Mouse (Mus musculus): ENCODE results near the gene BC107364.

The BC107364 gene

DNA sequence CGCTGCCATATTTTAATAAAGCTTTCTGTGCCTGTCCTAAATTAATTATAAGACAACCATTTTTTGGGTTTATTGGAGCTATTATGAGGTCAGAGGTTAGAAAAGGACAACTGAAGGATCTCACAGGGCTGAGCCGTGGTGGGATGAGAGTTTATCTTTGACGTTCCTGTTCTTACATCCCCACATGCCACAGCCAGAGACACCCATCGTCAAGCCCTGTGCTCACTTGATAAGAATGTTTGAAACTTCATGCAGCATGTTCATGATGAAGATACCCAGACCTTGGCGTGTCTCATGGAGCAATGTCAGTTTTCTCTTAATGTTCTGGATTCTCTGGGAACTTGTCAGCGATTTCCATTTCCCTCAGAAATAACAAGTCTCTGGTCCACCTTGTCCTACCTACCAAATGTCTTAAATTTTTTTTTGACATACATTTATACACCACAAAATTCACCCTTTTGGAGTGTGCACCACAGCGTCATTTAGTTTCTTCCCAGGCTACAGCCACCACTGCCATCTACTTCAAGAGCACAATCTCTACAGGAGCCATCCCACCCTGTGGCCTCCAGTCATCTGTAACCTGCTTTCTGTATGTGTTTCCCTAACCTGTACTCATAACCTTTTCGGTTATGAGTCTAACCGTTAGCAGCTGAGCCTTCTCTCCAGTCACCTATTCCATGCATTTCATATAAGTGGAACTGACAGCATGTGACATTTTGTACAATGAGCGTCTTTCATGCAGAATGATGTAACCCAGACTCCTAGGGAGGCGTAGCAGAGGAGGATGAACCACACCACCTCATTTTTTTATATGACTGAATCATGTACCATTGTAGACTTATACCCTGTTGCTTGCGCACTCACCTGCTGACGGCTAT is 22.9 kb downstream of the BC107364 start:
- ChIA-PET POLR2A (interaction anchor here in 3 of 4 experiments (0.6 to 12.6 kb wide), 17 partner anchors 7 to 169 kb away, joined by 3 to 149 read pairs (median 6); partner anchors contain the start of genes Hist2h2bb (in 2 of the 3) and Hist2h4 (in 1 of the 3)), CTCF (interaction anchor here in 3 of 4 experiments (0.6 to 3.9 kb wide), 5 partner anchors 11 to 151 kb away, joined by 4 to 13 read pairs (median 7); no protein-coding TSS in a partner anchor)

DNA sequence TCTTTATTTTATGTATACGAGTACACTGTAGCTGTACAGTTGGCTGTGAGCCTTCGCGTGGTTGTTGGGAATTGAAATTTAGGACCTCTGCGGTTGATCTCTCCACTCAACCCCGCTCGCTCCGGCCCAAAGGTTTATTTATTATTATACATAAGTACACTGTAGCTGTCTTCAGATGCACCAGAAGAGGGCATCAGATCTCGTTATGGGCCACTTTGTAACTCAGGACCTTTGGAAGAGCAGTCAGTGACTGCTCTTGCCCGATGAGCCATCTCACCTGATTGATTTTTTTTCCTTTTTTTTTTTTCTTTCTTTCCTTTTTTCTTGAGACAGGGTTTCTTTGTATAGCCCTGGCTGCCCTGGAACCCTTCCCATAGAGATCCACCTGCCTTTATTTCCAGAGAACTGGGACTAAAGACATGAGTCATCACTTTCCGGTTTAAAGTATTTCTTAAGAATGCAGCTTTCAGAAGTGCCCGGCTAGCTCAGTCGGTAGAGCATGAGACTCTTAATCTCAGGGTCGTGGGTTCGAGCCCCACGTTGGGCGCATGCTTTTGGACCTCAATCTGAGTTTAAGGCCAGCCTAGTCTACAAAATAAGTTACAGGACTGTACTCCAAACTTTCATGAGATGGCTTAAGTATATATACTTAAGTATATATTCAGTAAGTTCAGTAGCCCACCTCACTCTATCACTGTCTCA is 24.2 kb downstream of the BC107364 start:
- ChIA-PET POLR2A (interaction anchor here (0.6 to 12.6 kb wide), 34 partner anchors 7 to 269 kb away, joined by 3 to 149 read pairs (median 4); partner anchors contain the start of genes Hist2h2bb (in 2 of the 4), Hist2h4 (in 2 of the 4) and Gm16253 (in 1 of the 4)), CTCF (interaction anchor here (0.6 to 3.9 kb wide), 17 partner anchors 9 to 338 kb away, joined by 3 to 13 read pairs (median 4); partner anchors contain the start of gene Lix1l (in 1 of the 4))

DNA sequence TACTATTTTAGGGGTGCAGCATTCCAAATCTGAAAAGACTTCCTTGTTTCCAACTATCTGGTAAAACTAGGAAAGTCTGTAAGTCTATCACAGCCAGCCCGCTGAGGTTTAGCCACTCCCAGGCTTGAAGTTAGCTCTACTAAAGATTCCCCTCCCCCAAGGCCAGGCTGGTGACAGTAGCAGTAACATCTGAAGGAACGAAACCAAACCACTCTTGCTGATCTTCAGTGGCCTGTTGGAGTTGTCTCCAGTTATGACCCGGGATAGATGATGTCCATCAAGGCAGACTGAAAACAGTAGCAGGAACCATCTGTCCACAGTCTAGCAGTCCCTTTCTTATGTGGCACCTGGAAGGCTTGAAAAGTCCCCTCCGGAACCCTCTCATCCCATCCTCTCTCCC is 24.8 kb downstream of the BC107364 start:
- ChIA-PET POLR2A (interaction anchor here (0.6 to 12.6 kb wide), 26 partner anchors 8 to 165 kb away, joined by 3 to 149 read pairs (median 5); partner anchors contain the start of genes Hist2h2bb (in 2 of the 4), Hist2h4 (in 2 of the 4) and Gm16253 (in 1 of the 4)), CTCF (interaction anchor here in 3 of 4 experiments (0.6 to 3.9 kb wide), 12 partner anchors 9 to 335 kb away, joined by 3 to 13 read pairs (median 4); no protein-coding TSS in a partner anchor)

DNA sequence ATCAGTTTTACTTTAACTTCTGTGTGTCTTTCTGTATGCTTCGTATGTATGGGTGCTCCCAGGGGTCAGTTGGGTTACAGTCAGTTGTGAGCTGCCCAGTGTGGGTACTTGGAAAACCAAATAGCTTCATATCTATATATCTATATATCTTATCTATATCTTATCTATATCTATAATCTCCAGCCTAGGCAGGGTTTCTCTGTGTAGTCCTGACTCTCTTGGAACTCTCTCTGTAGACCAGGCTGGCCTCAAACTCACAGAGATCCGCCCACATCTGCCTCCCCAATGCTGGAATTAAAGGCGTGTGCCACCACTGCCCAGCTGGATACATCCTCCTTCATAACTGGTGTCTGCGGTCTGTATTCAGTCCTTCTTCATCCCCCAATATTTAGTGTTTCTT is 25.8 kb downstream of the BC107364 start:
- CTCF ChIA-PET, result interaction anchor here in 1 of 4 experiments (0.5 to 0.6 kb wide), 2 partner anchors 14 to 168 kb away, joined by 3 to 4 read pairs; partner anchors contain the start of gene Polr3gl
- POLR2A ChIA-PET, result interaction anchor here in 3 of 4 experiments (0.9 to 12.6 kb wide), 9 partner anchors 9 to 148 kb away, joined by 3 to 147 read pairs (median 3); no protein-coding TSS in a partner anchor

DNA sequence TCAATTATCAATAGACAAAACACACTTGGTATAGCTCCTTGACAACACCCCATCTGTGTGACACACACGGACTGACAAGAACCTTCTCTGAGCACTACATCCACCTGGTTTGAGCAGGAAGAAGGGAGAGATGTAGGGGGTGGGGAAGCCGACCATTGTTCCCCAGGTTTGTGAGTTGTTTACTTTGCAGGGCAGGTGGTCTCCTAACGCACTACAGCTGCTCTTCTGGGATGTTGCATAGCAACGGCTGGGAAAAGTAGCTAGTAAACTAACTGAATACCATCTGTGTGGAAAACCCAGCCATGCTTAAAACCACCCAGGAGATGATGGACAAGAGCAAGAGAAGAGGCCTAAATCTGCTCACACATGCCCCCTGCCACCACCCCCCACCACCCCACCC is 27.7 kb downstream of the BC107364 start:
- CTCF ChIA-PET, result interaction anchor here in 1 of 4 experiments (0.7 kb wide), 1 partner anchor 16 kb away, joined by 5 read pairs; no protein-coding TSS in a partner anchor

DNA sequence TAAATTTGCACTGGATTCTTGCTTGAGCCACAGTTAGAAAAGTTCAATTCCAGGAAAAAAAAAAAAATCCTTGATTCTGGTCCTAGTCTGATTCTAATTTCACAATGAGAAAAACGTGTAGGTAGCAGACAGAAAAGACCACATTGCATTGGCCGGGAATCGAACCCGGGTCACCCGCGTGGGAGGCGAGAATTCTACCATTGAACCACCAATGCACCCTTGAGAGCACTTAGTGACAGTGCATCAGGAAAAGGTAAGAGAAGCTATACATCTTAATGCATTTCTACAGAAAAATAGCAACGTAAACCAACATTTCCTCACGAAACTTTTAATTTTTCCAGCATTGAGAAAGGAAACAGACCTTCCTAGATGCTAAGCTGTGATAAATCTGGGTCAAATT is 28.2 kb downstream of the BC107364 start:
- ChIA-PET POLR2A (interaction anchor here in 3 of 4 experiments (0.6 to 12.6 kb wide), 22 partner anchors 7 to 1413 kb away, joined by 3 to 147 read pairs (median 4); partner anchors contain the start of gene Hist2h4 (in 1 of the 3)), CTCF (interaction anchor here in 2 of 4 experiments (0.6 to 0.7 kb wide), 2 partner anchors 16 to 102 kb away, joined by 4 to 5 read pairs; no protein-coding TSS in a partner anchor)

More for the DNA sequence above, 27.7 kb downstream of the BC107364 start:
- POLR2A ChIA-PET, result interaction anchor here in 3 of 4 experiments (0.6 to 12.6 kb wide), 21 partner anchors 8 to 162 kb away, joined by 3 to 147 read pairs (median 3); partner anchors contain the start of gene Hist2h4 (in 1 of the 3)

DNA sequence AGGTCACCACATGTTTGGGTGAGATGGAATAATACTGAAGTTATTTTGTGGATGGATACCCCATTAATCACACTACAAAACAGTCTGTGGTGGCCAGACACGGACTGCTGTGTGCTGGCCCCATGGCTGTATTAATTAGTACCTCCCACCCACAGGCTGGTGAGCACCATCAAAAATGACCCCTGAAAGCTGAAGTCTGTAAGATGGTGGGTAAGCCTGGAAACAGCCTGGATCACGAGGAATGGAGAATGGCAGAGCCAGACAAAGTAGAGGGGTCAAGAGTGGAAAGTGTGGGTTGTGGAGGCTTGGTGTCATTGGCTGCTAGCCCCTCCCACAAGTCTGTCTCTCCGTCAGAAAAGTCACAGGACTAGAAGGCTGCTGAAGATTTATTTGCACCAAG is 31.3 kb downstream of the BC107364 start:
- ChIA-PET POLR2A (interaction anchor here in 2 of 4 experiments (0.9 to 9.1 kb wide), 6 partner anchors 7 to 200 kb away, joined by 3 to 149 read pairs (median 8); partner anchors contain the start of genes Hist2h2ab (in 1 of the 2), Hist2h2ac (in 1 of the 2) and Hist2h2be (in 1 of the 2)), CTCF (no interaction called here)

DNA sequence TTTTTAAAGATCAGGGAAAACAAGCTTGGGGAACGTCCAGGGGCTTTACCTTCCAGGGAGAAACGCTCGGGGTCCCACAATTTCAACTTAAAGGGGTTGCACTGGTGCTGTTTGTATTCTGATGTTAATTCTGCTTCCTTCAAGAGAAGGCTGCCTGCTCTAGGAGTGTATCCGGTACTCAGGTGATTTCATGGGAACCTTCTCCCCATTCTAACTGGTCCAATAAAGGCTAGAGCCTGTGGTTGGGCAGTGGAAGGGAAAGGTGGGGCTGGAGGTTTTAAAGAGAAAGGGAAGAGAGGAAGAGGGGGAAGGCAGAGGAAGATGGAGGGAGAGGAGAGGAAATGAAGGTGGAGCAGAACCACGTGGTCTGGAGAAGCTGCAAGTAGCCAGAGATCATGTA is 33.2 kb downstream of the BC107364 start:
- POLR2A ChIA-PET, result interaction anchor here in 3 of 4 experiments (0.7 to 9.1 kb wide), 19 partner anchors 9 to 157 kb away, joined by 3 to 149 read pairs (median 5); partner anchors contain the start of genes Hist2h2bb (in 1 of the 3) and Hist2h4 (in 1 of the 3)
- CTCF ChIA-PET, result interaction anchor here (0.6 to 1.5 kb wide), 7 partner anchors 9 to 141 kb away, joined by 3 to 5 read pairs (median 3); no protein-coding TSS in a partner anchor

DNA sequence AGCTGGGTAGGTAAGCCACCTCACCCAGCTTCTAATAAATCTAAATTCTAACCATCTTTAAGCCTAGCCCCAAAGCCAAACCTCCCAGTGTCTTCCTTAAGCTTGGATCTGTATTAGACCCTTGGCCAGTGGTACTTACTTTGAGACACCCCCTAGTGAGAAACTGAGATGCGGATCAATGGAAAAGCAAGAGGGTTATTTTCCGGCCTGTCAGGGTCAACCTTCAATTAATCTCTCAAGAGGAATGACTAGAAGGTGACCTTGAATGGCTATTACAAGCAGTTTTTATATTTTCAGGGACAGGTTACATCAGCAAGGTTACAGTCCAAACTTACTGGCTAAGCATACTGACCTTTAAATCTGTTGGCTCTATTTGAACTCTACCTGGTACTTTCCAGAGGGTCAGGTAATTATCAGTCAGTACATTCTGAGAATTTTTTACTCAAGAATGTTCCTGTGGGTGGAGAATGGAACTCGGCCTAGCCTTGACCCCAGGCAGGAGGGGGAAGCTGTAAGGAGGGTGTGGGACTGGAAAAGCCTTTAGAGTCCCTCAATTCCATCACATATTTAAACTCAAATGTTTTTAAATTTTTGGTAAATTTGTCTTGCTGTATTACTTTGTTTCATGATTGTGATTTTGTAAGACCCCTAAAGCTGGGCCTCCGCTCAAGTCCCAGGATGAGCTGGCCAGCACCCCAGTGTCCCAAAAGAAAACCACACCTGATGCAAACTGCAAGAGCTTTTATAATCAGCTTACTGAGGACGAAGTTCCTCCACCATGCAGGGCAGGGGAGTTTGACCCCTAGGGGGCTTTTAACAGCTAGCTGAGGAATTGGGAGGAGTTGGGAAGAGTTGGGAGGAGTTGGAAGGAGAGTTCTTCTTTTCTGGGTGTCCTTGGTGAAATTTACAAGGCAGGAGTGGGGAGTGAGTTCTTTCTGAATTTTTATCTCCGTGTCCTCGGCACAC is 34.0 kb downstream of the BC107364 start:
- ChIA-PET POLR2A (interaction anchor here in 3 of 4 experiments (0.6 to 9.1 kb wide), 23 partner anchors 8 to 182 kb away, joined by 3 to 149 read pairs (median 5); partner anchors contain the start of genes Hist2h2bb (in 1 of the 3) and Hist2h4 (in 1 of the 3)), CTCF (interaction anchor here (0.6 to 1.5 kb wide), 9 partner anchors 8 to 140 kb away, joined by 3 to 5 read pairs (median 3); no protein-coding TSS in a partner anchor)

DNA sequence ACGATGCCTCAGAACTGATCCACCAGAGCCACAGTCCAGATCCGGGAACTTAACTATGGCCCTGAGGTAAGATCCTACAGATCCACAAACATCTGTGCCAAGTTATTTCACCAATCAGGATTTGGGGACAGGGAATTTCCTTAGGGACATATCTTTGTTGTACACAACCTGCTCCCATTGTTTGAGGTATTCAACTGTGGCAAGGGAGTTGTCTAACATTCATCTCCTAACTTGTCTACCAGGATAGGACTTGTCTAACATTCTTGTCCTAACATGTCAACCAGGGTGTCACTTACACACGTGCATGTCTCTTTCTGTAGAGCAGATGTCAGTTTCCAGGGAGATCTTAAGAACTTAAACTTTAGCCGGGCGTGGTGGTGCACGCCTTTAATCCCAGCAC is 35.5 kb downstream of the BC107364 start:
- CTCF ChIA-PET, result interaction anchor here in 2 of 4 experiments (0.7 to 1.1 kb wide), 2 partner anchors 19 to 138 kb away, joined by 3 read pairs; no protein-coding TSS in a partner anchor
- POLR2A ChIA-PET, result interaction anchor here (0.7 to 9.1 kb wide), 9 partner anchors 11 to 747 kb away, joined by 3 to 149 read pairs (median 4); no protein-coding TSS in a partner anchor

DNA sequence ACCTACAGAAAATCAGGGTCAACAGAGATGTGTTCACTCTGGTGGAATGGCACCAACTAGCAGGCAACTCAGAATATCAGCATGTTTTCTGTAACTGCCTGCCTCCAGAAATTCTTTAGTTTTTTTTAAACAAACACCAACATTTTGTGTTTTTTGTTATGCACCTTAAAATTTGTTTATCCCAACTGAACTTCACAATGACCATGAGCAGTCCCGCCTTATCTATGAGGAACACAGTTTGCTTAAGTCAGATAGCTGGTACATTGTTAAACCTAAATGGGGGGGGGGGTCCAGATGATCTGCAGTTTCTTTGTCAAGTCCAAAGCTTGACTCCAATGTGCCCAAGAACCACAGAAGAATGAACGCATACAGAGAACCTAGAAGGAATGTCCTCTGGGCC is 36.0 kb downstream of the BC107364 start:
- POLR2A ChIA-PET, result interaction anchor here in 3 of 4 experiments (0.8 to 9.1 kb wide), 7 partner anchors 9 to 132 kb away, joined by 3 to 149 read pairs (median 13); no protein-coding TSS in a partner anchor
- CTCF ChIA-PET, result no interaction called here

DNA sequence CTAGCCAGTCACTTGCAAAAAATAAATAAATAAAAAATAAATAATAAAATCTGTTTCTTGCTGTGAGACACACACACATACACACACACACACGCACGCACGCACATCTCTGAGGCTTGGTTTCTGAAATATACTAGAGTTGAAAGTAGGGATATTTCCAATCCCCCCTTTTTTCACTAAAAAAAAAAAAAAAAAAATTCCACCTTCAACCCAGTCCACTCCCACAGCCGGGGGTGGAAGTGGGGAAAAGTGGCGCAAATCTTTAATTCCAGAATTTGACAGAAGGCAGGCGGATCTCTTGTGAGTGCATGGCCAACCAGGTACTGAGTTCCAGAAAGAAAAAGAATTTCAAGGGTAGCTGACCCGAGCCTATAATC is 37.2 kb downstream of the BC107364 start:
- POLR2A ChIA-PET, result interaction anchor here (0.6 to 9.1 kb wide), 78 partner anchors 9 to 1829 kb away, joined by 3 to 149 read pairs (median 5); partner anchors contain the start of genes Hist2h2bb (in 3 of the 4), Bola1 (in 2 of the 4), Hist2h2ab (in 2 of the 4) and Hist2h4 (in 2 of the 4)

DNA sequence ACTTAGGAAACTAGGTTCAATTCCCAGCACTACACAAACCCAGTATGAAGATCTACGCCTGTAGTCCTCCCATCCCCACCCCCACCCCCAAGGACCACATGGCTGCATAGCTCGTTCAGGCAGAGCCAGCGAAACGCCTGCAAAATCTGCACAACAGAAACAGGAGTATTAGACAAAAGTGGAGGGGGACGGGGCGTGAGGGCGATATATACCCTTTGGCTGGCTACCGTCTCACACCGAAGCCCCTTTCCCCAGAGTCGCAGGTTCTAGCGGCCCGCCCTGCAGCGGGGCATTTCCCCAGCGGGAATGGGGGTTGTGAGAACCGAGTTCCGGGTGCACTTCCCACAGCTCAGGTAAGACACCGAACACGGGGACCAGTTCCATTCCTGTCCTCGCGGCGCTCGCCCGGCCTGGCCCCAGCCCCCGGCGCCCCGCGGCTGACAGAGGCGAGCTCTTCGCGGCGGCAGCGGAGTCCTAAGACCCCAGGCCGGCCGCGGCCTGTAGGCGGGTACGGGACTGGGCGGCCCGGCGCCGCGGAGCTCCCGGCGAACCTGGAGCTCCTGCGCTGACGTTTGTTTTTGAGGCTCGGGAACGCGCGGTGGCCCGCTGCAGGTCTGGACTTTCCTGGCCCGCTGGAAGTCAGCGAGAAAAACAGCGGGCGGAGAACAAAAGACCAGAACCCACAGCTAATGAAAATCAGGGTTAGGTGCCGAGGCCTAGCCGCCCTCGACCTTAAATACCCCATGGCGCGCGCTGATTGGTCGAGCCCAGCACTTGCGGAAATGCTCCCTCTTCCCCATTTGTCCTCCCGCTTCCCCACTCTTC is 37.8 kb downstream of the BC107364 start:
- POLR2A ChIA-PET, result interaction anchor here (0.6 to 9.1 kb wide), 103 partner anchors 8 to 543 kb away, joined by 3 to 149 read pairs (median 4); partner anchors contain the start of genes Hist2h2bb (in 3 of the 4), Bola1 (in 2 of the 4), Hist2h2ab (in 2 of the 4) and Hist2h2ac (in 2 of the 4)
- CTCF ChIA-PET, result interaction anchor here (0.6 to 2.4 kb wide), 13 partner anchors 8 to 349 kb away, joined by 3 to 9 read pairs (median 4); no protein-coding TSS in a partner anchor

More for the DNA sequence above, 37.2 kb downstream of the BC107364 start:
- CTCF ChIA-PET, result interaction anchor here in 3 of 4 experiments (0.6 to 2.4 kb wide), 9 partner anchors 11 to 349 kb away, joined by 3 to 9 read pairs (median 4); no protein-coding TSS in a partner anchor

DNA sequence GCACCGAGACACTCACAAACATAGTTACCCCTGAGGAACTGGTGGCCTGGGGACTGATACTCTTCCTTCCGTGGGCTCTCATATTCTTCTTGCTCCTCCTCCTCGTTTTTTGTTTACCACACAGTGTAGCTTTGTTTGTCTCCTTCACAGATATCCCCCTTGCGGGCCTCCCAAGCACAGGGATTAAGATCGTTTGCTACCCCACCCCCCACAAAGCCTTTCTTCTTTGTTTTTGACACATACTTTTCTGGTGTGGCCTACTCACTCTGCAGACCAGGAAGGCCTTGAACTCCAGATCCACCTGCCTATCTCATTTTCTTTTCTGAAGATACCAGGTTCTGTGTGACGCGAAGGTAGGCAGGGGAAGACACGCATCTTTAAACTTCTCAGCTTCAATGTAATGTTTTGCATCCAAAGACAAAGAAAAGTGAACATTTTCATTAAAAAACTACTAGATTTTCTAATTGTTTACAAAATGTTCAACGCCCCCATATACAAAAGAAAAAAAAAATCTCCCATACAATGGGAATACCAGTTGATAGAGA is 38.5 kb downstream of the BC107364 start:
- ChIA-PET POLR2A (interaction anchor here (0.5 to 9.1 kb wide), 89 partner anchors 8 to 1182 kb away, joined by 3 to 149 read pairs (median 5); partner anchors contain the start of genes Hist2h2ac (in 3 of the 4), Hist2h2bb (in 3 of the 4), Hist2h2be (in 3 of the 4) and Hist2h4 (in 2 of the 4)), CTCF (interaction anchor here in 3 of 4 experiments (0.6 to 2.4 kb wide), 10 partner anchors 8 to 136 kb away, joined by 3 to 9 read pairs (median 4); no protein-coding TSS in a partner anchor)

All from embryonic stem cell, embryonic (primary cell).